Mouse (Mus musculus): ENCODE results near the gene Stx16.

Stx16 gene

GRCm38 (mm10) chr2:174076433-174076824 lies 321 bp downstream of the Stx16 start:
- DNase-seq (ENCODE audit: low read depth), result no peak

GRCm38 (mm10) chr2:174077004-174077695 lies 1.0 kb downstream of the Stx16 start:
- peak; percentile 84 for DNase-seq (ENCODE audit: low read depth)

GRCm38 (mm10) chr2:174077776-174078338 lies 1.7 kb downstream of the Stx16 start:
- DNase-seq (ENCODE audit: low read depth), result peak; percentile 65

- DNase-seq (ENCODE audit: low read depth), result no peak
These were observed 5.7 kb downstream of the Stx16 start for GRCm38 (mm10) chr2:174081833-174082232.

- no peak for DNase-seq (ENCODE audit: low read depth)
These were observed 6.3 kb downstream of the Stx16 start for GRCm38 (mm10) chr2:174082380-174082918.

- no peak for DNase-seq (ENCODE audit: low read depth)
These were observed 19.0 kb downstream of the Stx16 start for GRCm38 (mm10) chr2:174095086-174095485.

GRCm38 (mm10) chr2:174102399-174102798 lies 26.3 kb downstream of the Stx16 start:
- DNase-seq (ENCODE audit: low read depth), result no peak

- DNase-seq (ENCODE audit: low read depth), result no peak
These were observed 27.4 kb downstream of the Stx16 start for GRCm38 (mm10) chr2:174103527-174103926.

- no peak for DNase-seq (ENCODE audit: low read depth)
These were observed 31.3 kb downstream of the Stx16 start for GRCm38 (mm10) chr2:174107375-174107774.

GRCm38 (mm10) chr2:174109991-174110782 lies 34.1 kb downstream of the Stx16 start, which contains the start of gene Npepl1:
TSS of gene Npepl1 (plus strand) at chr2:174110349.
- DNase-seq (ENCODE audit: low read depth), result peak; percentile 68

- peak; percentile 63 for DNase-seq (ENCODE audit: low read depth)
These were observed 34.9 kb downstream of the Stx16 start for GRCm38 (mm10) chr2:174110783-174111549.

- DNase-seq (ENCODE audit: low read depth), result no peak
These were observed 36.8 kb downstream of the Stx16 start for GRCm38 (mm10) chr2:174112931-174113330.

- DNase-seq (ENCODE audit: low read depth), result no peak
These were observed 38.2 kb downstream of the Stx16 start for GRCm38 (mm10) chr2:174114148-174114864.

- DNase-seq (ENCODE audit: low read depth), result no peak
These were observed 40.8 kb downstream of the Stx16 start for GRCm38 (mm10) chr2:174116929-174117328.

GRCm38 (mm10) chr2:174118141-174118540 lies 42.0 kb downstream of the Stx16 start:
- DNase-seq (ENCODE audit: low read depth), result no peak

- DNase-seq (ENCODE audit: low read depth), result no peak
These were observed 43.2 kb downstream of the Stx16 start for GRCm38 (mm10) chr2:174119259-174119658.

GRCm38 (mm10) chr2:174120631-174121030 lies 44.5 kb downstream of the Stx16 start:
- DNase-seq (ENCODE audit: low read depth), result no peak

- no peak for DNase-seq (ENCODE audit: low read depth)
These were observed 45.4 kb downstream of the Stx16 start for GRCm38 (mm10) chr2:174121411-174121947.

GRCm38 (mm10) chr2:174122331-174122730 lies 46.2 kb downstream of the Stx16 start:
- DNase-seq (ENCODE audit: low read depth), result no peak

- no peak for DNase-seq (ENCODE audit: low read depth)
These were observed 47.6 kb downstream of the Stx16 start for GRCm38 (mm10) chr2:174123731-174124130.

Measured in 416B (cell line).